Mouse (Mus musculus) lung, embryonic 14.5 days (tissue): ENCODE data around the gene Siva1. TPM values are rescaled to one million over a fixed set of nuclear protein-coding genes. Genes with fewer than 3 reads are reported as not detected.

ENCODE experiments used
- ATAC-seq: fragments of 200-750 bp; cut with Nextera tagmentation; 2 replicates; pipeline ENCODE4 v1.8.0; 2017; ENCODE audit warnings: mild to moderate bottlenecking, moderate TSS enrichment, moderate library complexity; ENCODE audit not compliant: insufficient read depth
- DNase-seq: peaks from one replicate; pipeline ENCODE4 v3.0.0-alpha.2; 2015
- H3K27ac ChIP-seq: fragments of 300-500 bp; sonication (generic); 2 replicates; pipeline ENCODE4 v1.5.1; 2014; ENCODE audit warnings: low read depth, mild to moderate bottlenecking, moderate library complexity
- H3K27me3 ChIP-seq: fragments of 300-500 bp; sonication (generic); 2 replicates; pipeline ENCODE4 v1.6.1; 2014; ENCODE audit warnings: low read length, control low read depth; ENCODE audit not compliant: insufficient read depth
- H3K36me3 ChIP-seq: fragments of 300-500 bp; sonication (generic); 2 replicates; pipeline ENCODE4 v1.6.1; 2014; ENCODE audit warnings: control low read depth; ENCODE audit not compliant: insufficient read depth
- H3K4me1 ChIP-seq: fragments of 300-500 bp; sonication (generic); 2 replicates; pipeline ENCODE4 v1.6.1; 2014; ENCODE audit warnings: antibody characterized with exemption, control low read depth; ENCODE audit not compliant: insufficient read depth
- H3K4me2 ChIP-seq: fragments of 300-500 bp; sonication (generic); 2 replicates; pipeline ENCODE4 v1.6.1; 2014; ENCODE audit warnings: mild to moderate bottlenecking
- H3K4me3 ChIP-seq: fragments of 300-500 bp; sonication (generic); 2 replicates; pipeline ENCODE4 v1.5.1; 2014; ENCODE audit warnings: low read depth, low read length
- H3K9ac ChIP-seq: fragments of 300-500 bp; sonication (generic); 2 replicates; pipeline ENCODE4 v1.6.1; 2014
- H3K9me3 ChIP-seq: fragments of 300-500 bp; sonication (generic); 2 replicates; pipeline ENCODE4 v1.6.1; 2016; ENCODE audit warnings: low read depth, low read length, control low read depth
- CTCF ChIP-seq: IDR thresholded peaks from 2 replicates; pipeline ENCODE4 v1.5.1; 2016; ENCODE audit warnings: antibody characterized with exemption, low read depth
- WGBS: fragments of 180-500 bp; shearing (Covaris S2); extraction: QIAGEN DNeasy Blood & Tissue Kit; methylation state at CpG from one replicate; pipeline ENCODE4 v1.1.7; 2014; 5-methylcytosine and 5-hydroxymethylcytosine counted together
- polyA plus RNA-seq: library from polyadenylated mRNA; unstranded; fragments of >200 nt; fragmentation: Nextera tagmentation; extraction: Ambion mirVana; gene quantifications from 2 replicates; pipeline ENCODE4 v1.2.1, GENCODE M21; 2014

The Siva1 gene
- polyA plus RNA-seq, 1 experiment from 2014 or later: 291 TPM

DNA sequence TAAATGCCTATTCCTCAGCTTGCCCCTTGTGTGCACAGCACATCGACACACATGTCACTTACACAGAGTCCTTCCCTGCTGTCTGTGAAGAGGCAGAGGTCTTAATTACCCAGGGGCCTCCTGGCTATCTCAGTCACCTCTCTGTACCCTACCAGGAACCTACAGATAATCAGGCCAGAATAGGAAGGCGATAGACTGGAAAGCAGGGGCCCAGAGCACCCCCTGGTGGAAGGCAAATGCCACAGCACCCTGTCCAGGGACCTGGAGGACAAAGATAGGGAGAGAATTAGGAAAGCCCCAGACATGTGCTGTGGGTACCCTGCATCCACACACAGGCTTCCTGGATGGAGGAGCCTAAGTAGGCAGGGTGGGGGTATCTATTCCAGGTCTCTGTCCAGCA is 20.7 kb upstream of the Siva1 start:
- peak; percentile 78 for DNase-seq
- Histone ChIP-seq H3K27ac (no peak overlapping the region), H3K4me2 (no peak overlapping the region), H3K36me3 (no peaks in the 10 kb centered on the region), H3K9ac (no peak overlapping the region), H3K9me3 (no peaks in the 10 kb centered on the region), H3K4me1 (peaks cover 6% of the 10 kb centered on the region; the same call in 1 of the 2 replicates), H3K4me3 (no peak overlapping the region), H3K27me3 (peaks cover 9% of the 10 kb centered on the region)
- no peak for ATAC-seq
- WGBS: 15% methylated on average over 2 of the region's 2 CpGs
- TF ChIP-seq CTCF: peak; percentile 91

DNA sequence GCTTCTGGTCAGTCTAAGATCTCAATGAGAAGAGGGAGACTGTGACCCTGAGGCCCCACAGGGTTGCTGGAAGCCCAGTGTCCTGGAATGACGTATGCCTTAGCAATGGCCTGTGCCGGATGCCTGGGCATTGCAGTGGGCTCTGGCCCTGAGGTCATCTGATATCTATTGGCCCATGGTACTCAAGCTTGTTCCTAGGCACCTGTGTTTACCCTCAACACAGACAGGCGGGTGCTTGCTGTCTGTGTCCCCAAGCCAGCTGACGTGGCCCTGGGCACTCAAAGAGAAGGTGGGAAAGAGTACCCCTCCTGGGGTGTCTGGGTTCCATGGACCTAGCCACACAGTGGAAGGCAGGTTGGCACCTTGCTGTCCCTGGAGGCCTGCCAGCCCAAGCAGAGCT is 18.8 kb upstream of the Siva1 start:
- H3K36me3 ChIP-seq: no peaks in the 10 kb centered on the region
- no peak for DNase-seq
- TF ChIP-seq CTCF: no peak
- H3K27me3 ChIP-seq: peaks cover 8% of the 10 kb centered on the region
- H3K27ac ChIP-seq: no peak overlapping the region
- ATAC-seq: no peak
- H3K4me3 ChIP-seq: no peak overlapping the region
- no peak overlapping the region for H3K4me2 ChIP-seq
- 54% methylated on average over 4 of the region's 4 CpGs for WGBS
- H3K9ac ChIP-seq: no peak overlapping the region
- peaks cover 14% of the 10 kb centered on the region; the same call in 1 of the 2 replicates for H3K4me1 ChIP-seq
- H3K9me3 ChIP-seq: no peaks in the 10 kb centered on the region

DNA sequence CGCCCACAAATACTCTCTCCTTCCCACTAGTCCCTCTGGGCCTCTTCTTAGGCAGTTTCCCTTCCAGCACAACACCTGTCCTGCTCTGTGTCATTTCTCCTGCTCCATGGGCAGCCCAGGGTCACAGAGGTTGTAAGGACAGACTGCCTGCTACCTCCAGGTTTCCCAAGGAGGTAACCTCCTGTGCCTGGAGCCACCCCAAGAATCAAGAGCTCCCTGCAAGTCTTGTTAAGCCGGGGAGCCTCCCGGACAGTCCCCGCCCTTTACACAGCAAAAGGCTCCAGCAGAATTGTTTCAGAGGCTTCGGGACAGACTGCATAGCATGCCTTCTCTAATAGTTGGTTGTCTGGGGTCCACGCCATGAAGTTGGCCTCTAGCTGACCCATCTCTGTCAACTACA is 18.0 kb upstream of the Siva1 start:
- ATAC-seq (no peak), DNase-seq (no peak)
- Histone ChIP-seq H3K4me1 (peaks cover 14% of the 10 kb centered on the region; the same call in 1 of the 2 replicates), H3K4me3 (no peak overlapping the region), H3K4me2 (no peak overlapping the region), H3K36me3 (no peaks in the 10 kb centered on the region), H3K27ac (no peak overlapping the region), H3K9me3 (no peaks in the 10 kb centered on the region), H3K9ac (no peak overlapping the region), H3K27me3 (peaks cover 2% of the 10 kb centered on the region)
- 61% methylated on average over 6 of the region's 6 CpGs for WGBS
- TF ChIP-seq CTCF: no peak

DNA sequence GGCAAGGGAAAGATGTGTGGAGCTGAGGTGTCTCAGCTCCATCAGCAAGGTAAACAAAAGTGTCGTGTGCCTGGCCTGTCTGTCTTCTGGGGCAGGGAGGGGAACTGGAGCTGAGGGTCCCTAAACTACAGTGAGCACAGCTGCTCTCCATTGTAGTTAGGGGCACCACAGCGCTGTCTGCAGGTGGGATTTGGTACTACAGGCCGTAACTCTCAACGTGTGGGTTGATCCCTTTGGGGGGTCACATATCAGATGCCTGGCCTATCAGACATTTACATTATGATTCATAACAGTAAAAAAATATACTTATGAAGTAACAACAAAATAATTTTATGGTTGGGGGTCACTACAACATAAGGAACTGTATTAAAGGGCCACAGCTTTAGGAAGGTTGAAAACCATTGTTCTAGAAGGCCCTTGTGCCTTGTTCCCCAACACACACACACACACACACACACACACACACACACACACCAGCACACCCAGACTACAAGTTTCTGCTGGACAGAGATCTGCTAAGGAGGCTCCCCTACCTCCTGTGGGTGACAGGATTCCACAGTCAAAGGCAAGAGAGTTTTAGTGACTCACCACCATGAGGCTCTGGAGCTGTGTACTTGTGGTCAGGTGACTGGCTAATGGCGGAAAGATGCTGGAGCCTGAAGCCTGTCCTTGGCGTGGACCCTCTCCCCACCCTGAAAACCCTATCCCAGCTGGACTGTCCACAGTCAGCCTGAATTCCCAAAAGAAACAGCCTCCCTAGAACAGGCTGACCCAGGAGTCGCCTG is 17.2 kb upstream of the Siva1 start:
- Histone ChIP-seq H3K4me2 (no peak overlapping the region), H3K27me3 (no peaks in the 10 kb centered on the region), H3K4me1 (peaks cover 18% of the 10 kb centered on the region; the same call in 1 of the 2 replicates), H3K4me3 (no peak overlapping the region), H3K27ac (no peak overlapping the region), H3K36me3 (no peaks in the 10 kb centered on the region), H3K9ac (no peak overlapping the region), H3K9me3 (no peaks in the 10 kb centered on the region)
- peak; percentile 40 for DNase-seq
- no peak for ATAC-seq
- TF ChIP-seq CTCF: peak; percentile 66
- WGBS: 60% methylated on average over 7 of the region's 7 CpGs

DNA sequence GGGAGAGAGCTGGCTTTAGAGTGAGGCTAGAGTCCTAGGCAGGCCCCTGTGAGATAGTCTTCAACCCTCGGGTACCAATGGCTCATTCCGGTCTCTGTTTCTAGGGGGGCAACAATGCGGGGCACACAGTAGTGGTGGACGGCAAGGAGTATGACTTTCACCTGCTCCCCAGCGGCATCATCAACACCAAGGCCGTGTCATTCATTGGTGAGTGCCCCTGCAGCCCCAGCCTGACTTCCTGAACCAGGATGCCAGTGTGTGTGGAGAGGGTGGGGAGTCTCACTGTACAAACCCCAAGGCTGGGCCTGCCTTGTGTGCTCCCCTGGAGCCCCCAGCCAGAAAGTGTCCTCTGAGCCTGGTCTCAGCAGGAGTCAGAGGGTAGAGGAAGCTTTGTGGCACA is 16.3 kb upstream of the Siva1 start:
- Histone ChIP-seq H3K36me3 (no peaks in the 10 kb centered on the region), H3K9me3 (no peaks in the 10 kb centered on the region), H3K27me3 (no peaks in the 10 kb centered on the region), H3K4me2 (no peak overlapping the region), H3K4me1 (peaks cover 20% of the 10 kb centered on the region; the same call in 1 of the 2 replicates), H3K27ac (0 out of 2 replicates have a peak overlapping the region, but pooled peaks have one; percentile 3), H3K4me3 (no peak overlapping the region), H3K9ac (no peak overlapping the region)
- TF ChIP-seq CTCF: no peak
- ATAC-seq (no peak), DNase-seq (no peak)
- WGBS: 78% methylated on average over 6 of the region's 6 CpGs

DNA sequence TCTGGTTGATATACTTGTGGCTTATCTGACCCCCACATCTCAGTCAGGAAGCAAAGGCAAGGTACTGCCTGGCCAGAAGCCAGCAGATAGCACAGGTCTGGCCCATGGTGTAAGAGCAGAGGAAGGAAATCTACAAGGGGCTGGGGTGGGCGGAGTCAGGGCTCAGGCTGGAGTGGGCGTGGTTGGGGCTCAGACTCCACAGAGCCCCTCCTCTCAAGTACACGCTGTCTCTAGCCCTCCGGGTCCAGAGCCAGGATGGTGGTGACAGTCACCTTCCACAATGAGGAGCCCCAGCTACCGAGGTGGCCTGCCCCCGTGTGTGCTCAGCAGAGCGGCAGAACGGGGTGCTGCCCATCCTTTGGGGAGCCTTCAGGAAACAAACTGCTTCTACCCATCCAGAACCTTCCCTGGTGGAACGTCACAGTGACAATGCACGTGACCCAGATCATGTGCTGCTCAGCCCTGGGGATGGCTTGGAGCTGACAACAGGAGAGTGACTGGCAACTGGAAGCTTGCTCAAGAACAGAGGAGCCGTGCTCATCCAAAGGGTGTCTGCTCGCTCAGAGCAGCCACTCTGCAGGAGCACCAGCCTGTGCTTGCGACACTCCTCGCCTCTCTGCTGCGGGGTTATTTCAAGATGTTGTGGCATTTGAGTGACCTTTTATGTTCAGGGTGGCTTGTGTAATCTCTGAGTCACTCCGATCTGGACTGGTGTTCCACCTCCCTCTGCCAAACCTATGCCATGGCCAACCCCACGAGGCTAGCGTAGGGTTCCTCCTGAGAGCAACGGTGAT is 15.4 kb upstream of the Siva1 start:
- WGBS: 25% methylated on average over 19 of the region's 19 CpGs
- H3K4me2 ChIP-seq: peak overlapping the region; percentile 62
- TF ChIP-seq CTCF: no peak
- peaks cover 20% of the 10 kb centered on the region; the same call in 1 of the 2 replicates for H3K4me1 ChIP-seq
- H3K9me3 ChIP-seq: no peaks in the 10 kb centered on the region
- DNase-seq: peak; percentile 87
- H3K9ac ChIP-seq: no peak overlapping the region
- H3K36me3 ChIP-seq: no peaks in the 10 kb centered on the region
- peak; percentile 82 for ATAC-seq
- H3K4me3 ChIP-seq: peak overlapping the region; percentile 18; the same call in 1 of the 2 replicates
- 0 out of 2 replicates have a peak overlapping the region, but pooled peaks have one; percentile 3 for H3K27ac ChIP-seq
- H3K27me3 ChIP-seq: no peaks in the 10 kb centered on the region

DNA sequence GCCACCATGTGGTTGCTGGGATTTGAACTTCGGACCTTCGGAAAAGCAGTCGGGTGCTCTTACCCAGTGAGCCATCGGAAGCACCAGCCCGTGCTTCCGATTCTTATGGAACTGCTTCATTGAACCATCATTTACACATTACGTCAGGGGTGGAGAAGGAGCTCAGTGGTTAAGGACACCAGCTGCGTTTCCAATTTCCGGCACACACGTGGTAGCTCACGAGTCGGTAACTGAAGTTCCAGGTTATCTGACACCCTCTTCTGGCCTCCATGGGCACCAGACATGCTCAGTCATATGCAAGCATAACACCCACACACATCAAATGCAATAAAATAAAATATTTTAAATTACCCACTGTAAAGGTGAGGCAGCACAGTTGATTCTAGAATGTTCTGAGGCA is 14.4 kb upstream of the Siva1 start:
- ATAC-seq: no peak
- 93% methylated on average over 12 of the region's 12 CpGs for WGBS
- TF ChIP-seq CTCF: no peak

More for the DNA sequence above, 14.4 kb upstream of the Siva1 start:
- H3K4me2 ChIP-seq: no peak overlapping the region
- no peaks in the 10 kb centered on the region for H3K27me3 ChIP-seq
- no peak overlapping the region for H3K4me3 ChIP-seq
- peaks cover 20% of the 10 kb centered on the region; the same call in 1 of the 2 replicates for H3K4me1 ChIP-seq
- no peak overlapping the region for H3K9ac ChIP-seq
- no peak for DNase-seq
- H3K36me3 ChIP-seq: no peaks in the 10 kb centered on the region
- no peak overlapping the region for H3K27ac ChIP-seq
- H3K9me3 ChIP-seq: no peaks in the 10 kb centered on the region
